Mouse (Mus musculus) CD4-positive, CD25-positive, alpha-beta regulatory T cell, adult 9 weeks (primary cell): ENCODE measurements around the gene Cops7b. TPM values are rescaled to one million over a fixed set of nuclear protein-coding genes. Genes with fewer than 3 reads are reported as not detected.

Experiments
- polyA plus RNA-seq: library from polyadenylated mRNA; unstranded; fragments of 100-300 nt; shearing (Covaris generic); gene quantifications from one replicate; pipeline ENCODE4 v1.2.1, GENCODE M21; 2017

Gene Cops7b
- 32.1 TPM for polyA plus RNA-seq

GRCm38 (mm10) chr1:86582451-86583096 is at the start of gene Cops7b, which contains the start of gene Pde6d:
Gene Cops7b (plus strand): TSS chr1:86582904.
Gene Pde6d (minus strand): TSS chr1:86582629.

Other genes starting within 250 kb of the Cops7b start
- 462 TPM for gene Ncl, start 223.5 kb upstream of the Cops7b start, polyA plus RNA-seq
- 0.45 TPM for gene Nmur1, start 156.7 kb upstream of the Cops7b start, polyA plus RNA-seq
- not detected for gene Tex44, start 156.6 kb upstream of the Cops7b start, polyA plus RNA-seq
- 1,891 TPM for gene Ptma, start 56.2 kb upstream of the Cops7b start, polyA plus RNA-seq
- 30.5 TPM for gene Pde6d, start 275 bp upstream of the Cops7b start, polyA plus RNA-seq
- not detected for gene Nppc, start 87.7 kb downstream of the Cops7b start, polyA plus RNA-seq
- gene Dis3l2, start 120.9 kb downstream of the Cops7b start, polyA plus RNA-seq: 45.6 TPM